Mouse (Mus musculus) hindbrain, embryonic 12.5 days (tissue): Measurements from ENCODE around the gene Slc22a15. TPM values are rescaled to one million over a fixed set of nuclear protein-coding genes. Genes with fewer than 3 reads are reported as not detected.

Source experiments
- ATAC-seq: fragments of 200-750 bp; cut with Nextera tagmentation; 2 replicates; pipeline ENCODE4 v1.8.0; 2017; ENCODE audit warnings: moderate TSS enrichment; ENCODE audit not compliant: low FRiP score
- H3K27ac ChIP-seq: fragments of 300-500 bp; sonication (generic); 2 replicates; pipeline ENCODE4 v1.5.1; 2016; ENCODE audit warnings: mild to moderate bottlenecking
- H3K27me3 ChIP-seq: fragments of 300-500 bp; sonication (generic); 2 replicates; pipeline ENCODE4 v1.6.1; 2016; ENCODE audit warnings: mild to moderate bottlenecking
- H3K36me3 ChIP-seq: fragments of 300-500 bp; sonication (generic); 2 replicates; pipeline ENCODE4 v1.6.1; 2016; ENCODE audit warnings: mild to moderate bottlenecking
- H3K4me1 ChIP-seq: fragments of 300-500 bp; sonication (generic); 2 replicates; pipeline ENCODE4 v1.6.1; 2016
- H3K4me2 ChIP-seq: fragments of 300-500 bp; sonication (generic); replicated peaks from 2 replicates; pipeline ENCODE4 v1.6.1; 2016; ENCODE audit warnings: mild to moderate bottlenecking
- H3K4me3 ChIP-seq: fragments of 300-500 bp; sonication (generic); 2 replicates; pipeline ENCODE4 v1.5.1; 2016; ENCODE audit warnings: mild to moderate bottlenecking
- H3K9ac ChIP-seq: fragments of 300-500 bp; sonication (generic); 2 replicates; pipeline ENCODE4 v1.6.1; 2016; ENCODE audit warnings: mild to moderate bottlenecking, moderate library complexity
- H3K9me3 ChIP-seq: fragments of 300-500 bp; sonication (generic); replicated peaks from 2 replicates; pipeline ENCODE4 v1.6.1; 2016; ENCODE audit warnings: mild to moderate bottlenecking
- WGBS: fragments of 180-500 bp; shearing (Covaris S2); methylation state at CpG from one replicate; pipeline ENCODE4 v1.1.7; 2016; 5-methylcytosine and 5-hydroxymethylcytosine counted together
- polyA plus RNA-seq: library from polyadenylated mRNA; unstranded; fragments of >200 nt; fragmentation: Nextera tagmentation; extraction: Ambion mirVana; gene quantifications from 2 replicates; pipeline ENCODE4 v1.2.1, GENCODE M21; 2016

The Slc22a15 gene
- polyA plus RNA-seq, 1 experiment from 2014 or later = 9.3 TPM

GRCm38 (mm10) chr3:101848816-101849215 is 75.4 kb downstream of the Slc22a15 start, which contains the start of gene Mab21l3:
TSS of gene Mab21l3 (minus strand) at chr3:101848959.
- 71% methylated on average over 5 of the region's 5 CpGs for WGBS
- ATAC-seq = no peak

GRCm38 (mm10) chr3:101846096-101846495 is 78.2 kb downstream of the Slc22a15 start:
- H3K27me3 ChIP-seq = no peaks in the 10 kb centered on the region
- H3K27ac ChIP-seq = no peak overlapping the region
- no peaks in the 10 kb centered on the region for H3K36me3 ChIP-seq
- ATAC-seq = no peak
- no peak overlapping the region for H3K4me2 ChIP-seq
- 72% methylated on average over 4 of the region's 4 CpGs for WGBS
- no peak overlapping the region for H3K4me3 ChIP-seq
- H3K9ac ChIP-seq = no peak overlapping the region
- peaks cover 11% of the 10 kb centered on the region for H3K4me1 ChIP-seq
- H3K9me3 ChIP-seq = no peaks in the 10 kb centered on the region

More at GRCm38 (mm10) chr3:101848816-101849215, 75.4 kb downstream of the Slc22a15 start, which contains the start of gene Mab21l3:
- no peak within 1 kb of the TSS for H3K27ac ChIP-seq
- no peaks in the 10 kb centered on the region for H3K27me3 ChIP-seq
- H3K4me1 ChIP-seq = no peaks in the 10 kb centered on the region
- no peak within 1 kb of the TSS for H3K4me2 ChIP-seq
- no peaks in the 10 kb centered on the region for H3K36me3 ChIP-seq
- H3K9ac ChIP-seq = no peak within 1 kb of the TSS
- H3K9me3 ChIP-seq = no peaks in the 10 kb centered on the region
- H3K4me3 ChIP-seq = no peak within 1 kb of the TSS

GRCm38 (mm10) chr3:101842372-101843094 is 81.7 kb downstream of the Slc22a15 start:
- H3K9me3 ChIP-seq = no peaks in the 10 kb centered on the region
- no peak overlapping the region for H3K4me3 ChIP-seq
- H3K27me3 ChIP-seq = no peaks in the 10 kb centered on the region
- WGBS = 53% methylated on average over 7 of the region's 7 CpGs
- peak overlapping the region; percentile 5; the same call in 1 of the 2 replicates for H3K27ac ChIP-seq
- no peak overlapping the region for H3K9ac ChIP-seq
- no peak overlapping the region for H3K4me2 ChIP-seq
- ATAC-seq = peak; percentile 85
- peaks cover 11% of the 10 kb centered on the region for H3K4me1 ChIP-seq
- H3K36me3 ChIP-seq = no peaks in the 10 kb centered on the region

GRCm38 (mm10) chr3:101839327-101839726 is 84.9 kb downstream of the Slc22a15 start:
- H3K4me3 ChIP-seq = no peak overlapping the region
- H3K27ac ChIP-seq = no peak overlapping the region
- no peak for ATAC-seq
- H3K4me2 ChIP-seq = no peak overlapping the region
- H3K9me3 ChIP-seq = no peaks in the 10 kb centered on the region
- no peak overlapping the region for H3K9ac ChIP-seq
- peaks cover 27% of the 10 kb centered on the region for H3K4me1 ChIP-seq
- no peaks in the 10 kb centered on the region for H3K27me3 ChIP-seq
- no peaks in the 10 kb centered on the region for H3K36me3 ChIP-seq
- 88% methylated on average over 9 of the region's 9 CpGs for whole genome bisulfite sequencing

GRCm38 (mm10) chr3:101836971-101837370 is 87.3 kb downstream of the Slc22a15 start:
- Histone ChIP-seq H3K27me3 (no peaks in the 10 kb centered on the region; the same call in 1 of the 2 replicates), H3K9me3 (no peaks in the 10 kb centered on the region), H3K4me2 (no peak overlapping the region), H3K27ac (no peak overlapping the region), H3K4me3 (no peak overlapping the region), H3K36me3 (no peaks in the 10 kb centered on the region), H3K9ac (no peak overlapping the region), H3K4me1 (peaks cover 16% of the 10 kb centered on the region)
- WGBS = 84% methylated on average over 3 of the region's 3 CpGs
- ATAC-seq = no peak

GRCm38 (mm10) chr3:101836532-101836931 is 87.7 kb downstream of the Slc22a15 start:
- Histone ChIP-seq H3K27me3 (no peaks in the 10 kb centered on the region; the same call in 1 of the 2 replicates), H3K9ac (no peak overlapping the region), H3K36me3 (no peaks in the 10 kb centered on the region), H3K27ac (0 out of 2 replicates have a peak overlapping the region, but pooled peaks have one; percentile 45), H3K9me3 (no peaks in the 10 kb centered on the region), H3K4me2 (peak overlapping the region; percentile 44), H3K4me1 (peaks cover 20% of the 10 kb centered on the region), H3K4me3 (no peak overlapping the region)
- 72% methylated on average over 5 of the region's 5 CpGs for WGBS
- peak; percentile 14; the same call in 1 of the 2 replicates for ATAC-seq

- WGBS = 2% methylated on average over 8 of the region's 8 CpGs
- H3K36me3 ChIP-seq = no peaks in the 10 kb centered on the region
- peak overlapping the region; percentile 44 for H3K4me2 ChIP-seq
- H3K27ac ChIP-seq = 0 out of 2 replicates have a peak overlapping the region, but pooled peaks have one; percentile 45
- ATAC-seq = peak; percentile 92
- H3K27me3 ChIP-seq = no peaks in the 10 kb centered on the region; the same call in 1 of the 2 replicates
- H3K9ac ChIP-seq = peak overlapping the region; percentile 32; the same call in 1 of the 2 replicates
- H3K9me3 ChIP-seq = no peaks in the 10 kb centered on the region
- peaks cover 21% of the 10 kb centered on the region for H3K4me1 ChIP-seq
- H3K4me3 ChIP-seq = no peak overlapping the region
Observed at GRCm38 (mm10) chr3:101836045-101836444, 88.2 kb downstream of the Slc22a15 start.

GRCm38 (mm10) chr3:101831189-101831858 is 92.9 kb downstream of the Slc22a15 start:
- 33% methylated on average over 10 of the region's 10 CpGs for WGBS
- no peaks in the 10 kb centered on the region; the same call in 1 of the 2 replicates for H3K27me3 ChIP-seq
- no peak overlapping the region for H3K4me2 ChIP-seq
- H3K9me3 ChIP-seq = no peaks in the 10 kb centered on the region
- H3K4me1 ChIP-seq = peaks cover 24% of the 10 kb centered on the region
- H3K9ac ChIP-seq = no peak overlapping the region
- H3K36me3 ChIP-seq = no peaks in the 10 kb centered on the region
- ATAC-seq = no peak
- H3K27ac ChIP-seq = no peak overlapping the region
- no peak overlapping the region for H3K4me3 ChIP-seq

- Histone ChIP-seq H3K4me2 (no peak overlapping the region), H3K27ac (no peak overlapping the region), H3K4me3 (no peak overlapping the region), H3K9me3 (no peaks in the 10 kb centered on the region), H3K27me3 (no peaks in the 10 kb centered on the region; the same call in 1 of the 2 replicates), H3K4me1 (peaks cover 13% of the 10 kb centered on the region), H3K36me3 (no peaks in the 10 kb centered on the region), H3K9ac (no peak overlapping the region)
- 73% methylated on average over 10 of the region's 10 CpGs for WGBS
- no peak for ATAC-seq
Observed at GRCm38 (mm10) chr3:101829881-101830616, 94.2 kb downstream of the Slc22a15 start.

GRCm38 (mm10) chr3:101828595-101828994 is 95.7 kb downstream of the Slc22a15 start:
- WGBS = 51% methylated on average over 3 of the region's 3 CpGs
- H3K27ac ChIP-seq = no peak overlapping the region
- H3K4me3 ChIP-seq = no peak overlapping the region
- peaks cover 13% of the 10 kb centered on the region for H3K4me1 ChIP-seq
- no peaks in the 10 kb centered on the region for H3K36me3 ChIP-seq
- H3K4me2 ChIP-seq = no peak overlapping the region
- H3K9me3 ChIP-seq = no peaks in the 10 kb centered on the region
- H3K9ac ChIP-seq = no peak overlapping the region
- ATAC-seq = no peak
- H3K27me3 ChIP-seq = no peaks in the 10 kb centered on the region; the same call in 1 of the 2 replicates

- Histone ChIP-seq H3K9me3 (no peaks in the 10 kb centered on the region), H3K4me1 (peaks cover 13% of the 10 kb centered on the region), H3K4me2 (no peak overlapping the region), H3K27me3 (no peaks in the 10 kb centered on the region; the same call in 1 of the 2 replicates), H3K36me3 (no peaks in the 10 kb centered on the region), H3K9ac (no peak overlapping the region), H3K27ac (no peak overlapping the region), H3K4me3 (no peak overlapping the region)
- 83% methylated on average over 6 of the region's 6 CpGs for WGBS
- no peak for ATAC-seq
Observed at GRCm38 (mm10) chr3:101827220-101827715, 97.0 kb downstream of the Slc22a15 start.

- Histone ChIP-seq H3K9me3 (no peaks in the 10 kb centered on the region), H3K27ac (no peak overlapping the region), H3K27me3 (no peaks in the 10 kb centered on the region), H3K4me3 (no peak overlapping the region), H3K36me3 (no peaks in the 10 kb centered on the region), H3K9ac (no peak overlapping the region), H3K4me2 (no peak overlapping the region), H3K4me1 (peaks cover 5% of the 10 kb centered on the region; the same call in 1 of the 2 replicates)
- 84% methylated on average over 9 of the region's 9 CpGs for WGBS
- no peak for ATAC-seq
Observed at GRCm38 (mm10) chr3:101824338-101824737, 99.9 kb downstream of the Slc22a15 start.
